Mouse (Mus musculus) kidney, embryonic 14.5 days (tissue): ENCODE measurements around the gene Ttll3. TPM values are rescaled to one million over a fixed set of nuclear protein-coding genes. Genes with fewer than 3 reads are reported as not detected.

Source experiments
- ATAC-seq: fragments of 200-750 bp; cut with Nextera tagmentation; 2 replicates; pipeline ENCODE4 v1.8.0; 2017; ENCODE audit warnings: moderate number of reproducible peaks, mild to moderate bottlenecking, moderate TSS enrichment, moderate library complexity; ENCODE audit not compliant: low FRiP score, low TSS enrichment
- H3K27ac ChIP-seq: fragments of 300-500 bp; sonication (generic); 2 replicates; pipeline ENCODE4 v1.5.1; 2014; ENCODE audit warnings: low read depth, mild to moderate bottlenecking, low read length, moderate library complexity, mixed read lengths
- H3K27me3 ChIP-seq: fragments of 300-500 bp; sonication (generic); 2 replicates; pipeline ENCODE4 v1.6.1; 2014; ENCODE audit warnings: mild to moderate bottlenecking, low read length; ENCODE audit not compliant: control insufficient read depth, insufficient read depth
- H3K36me3 ChIP-seq: fragments of 300-500 bp; sonication (generic); 2 replicates; pipeline ENCODE4 v1.6.1; 2014; ENCODE audit warnings: low read length, mixed read lengths; ENCODE audit not compliant: control insufficient read depth, insufficient read depth
- H3K4me1 ChIP-seq: fragments of 300-500 bp; sonication (generic); 2 replicates; pipeline ENCODE4 v1.6.1; 2014; ENCODE audit warnings: low read length, mixed read lengths; ENCODE audit not compliant: control insufficient read depth, insufficient read depth
- H3K4me2 ChIP-seq: fragments of 300-500 bp; sonication (generic); replicated peaks from 2 replicates; pipeline ENCODE4 v1.6.1; 2014; ENCODE audit warnings: low read depth, mild to moderate bottlenecking, low read length
- H3K4me3 ChIP-seq: fragments of 300-500 bp; sonication (generic); 2 replicates; pipeline ENCODE4 v1.5.1; 2014; ENCODE audit warnings: mild to moderate bottlenecking, low read length
- H3K9ac ChIP-seq: fragments of 300-500 bp; sonication (generic); 2 replicates; pipeline ENCODE4 v1.6.1; 2014; ENCODE audit warnings: low read depth, mild to moderate bottlenecking, low read length, moderate library complexity
- H3K9me3 ChIP-seq: fragments of 300-500 bp; sonication (generic); 2 replicates; pipeline ENCODE4 v1.6.1; 2016; ENCODE audit warnings: low read length; ENCODE audit not compliant: control insufficient read depth
- WGBS: fragments of 180-500 bp; shearing (Covaris S2); extraction: QIAGEN DNeasy Blood & Tissue Kit; methylation state at CpG from one replicate; pipeline ENCODE4 v1.1.7; 2014; 5-methylcytosine and 5-hydroxymethylcytosine counted together
- polyA plus RNA-seq: library from polyadenylated mRNA; unstranded; fragments of >200 nt; fragmentation: Nextera tagmentation; extraction: Ambion mirVana; gene quantifications from 2 replicates; pipeline ENCODE4 v1.2.1, GENCODE M21; 2014

Gene Ttll3
- polyA plus RNA-seq, 1 experiment from 2014 or later, result 2.0 TPM

DNA sequence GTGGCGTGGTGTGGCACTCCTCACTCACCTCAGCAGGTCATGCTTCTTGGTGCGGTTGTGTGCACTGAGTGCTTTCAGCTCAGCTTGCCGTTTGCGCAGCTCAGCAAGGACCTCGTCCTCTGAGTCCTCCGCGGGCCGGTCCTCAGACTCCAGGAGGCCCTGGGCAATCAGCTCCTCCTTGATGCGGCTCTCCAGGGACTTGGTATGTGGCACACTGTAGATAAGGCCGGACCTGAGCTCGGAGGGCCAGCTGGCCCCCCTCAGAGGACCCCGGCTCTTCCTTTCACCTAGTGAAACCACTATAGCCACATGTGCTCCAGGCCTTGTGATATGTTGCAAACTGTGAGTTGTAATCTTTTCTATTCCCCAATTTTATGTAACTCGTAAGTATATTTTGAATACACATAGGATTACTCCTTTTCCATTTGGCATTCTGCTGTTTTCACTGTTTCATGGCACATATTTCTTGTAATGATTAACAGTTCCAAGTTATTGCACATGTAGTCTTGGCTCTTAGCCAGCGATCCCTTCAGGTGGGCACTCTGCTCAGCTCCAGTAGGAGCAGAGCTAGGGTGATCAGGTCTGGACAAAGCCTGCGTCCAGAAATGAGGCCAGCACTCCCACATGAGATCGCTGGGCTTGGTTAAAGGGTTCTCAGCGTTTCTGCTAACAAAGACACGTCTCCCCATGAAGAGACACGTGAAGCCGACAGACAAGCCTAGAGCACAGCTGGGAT is 18.7 kb upstream of the Ttll3 start:
- Histone ChIP-seq H3K36me3 (peaks cover 76% of the 10 kb centered on the region), H3K4me1 (no peaks in the 10 kb centered on the region), H3K27me3 (no peaks in the 10 kb centered on the region), H3K4me3 (no peak overlapping the region), H3K9ac (no peak overlapping the region), H3K27ac (peak overlapping the region; percentile 65; the same call in 1 of the 2 replicates), H3K4me2 (no peak overlapping the region), H3K9me3 (no peaks in the 10 kb centered on the region)
- peak; percentile 60; the same call in 1 of the 2 replicates for ATAC-seq
- WGBS, result 80% methylated on average over 20 of the region's 20 CpGs

DNA sequence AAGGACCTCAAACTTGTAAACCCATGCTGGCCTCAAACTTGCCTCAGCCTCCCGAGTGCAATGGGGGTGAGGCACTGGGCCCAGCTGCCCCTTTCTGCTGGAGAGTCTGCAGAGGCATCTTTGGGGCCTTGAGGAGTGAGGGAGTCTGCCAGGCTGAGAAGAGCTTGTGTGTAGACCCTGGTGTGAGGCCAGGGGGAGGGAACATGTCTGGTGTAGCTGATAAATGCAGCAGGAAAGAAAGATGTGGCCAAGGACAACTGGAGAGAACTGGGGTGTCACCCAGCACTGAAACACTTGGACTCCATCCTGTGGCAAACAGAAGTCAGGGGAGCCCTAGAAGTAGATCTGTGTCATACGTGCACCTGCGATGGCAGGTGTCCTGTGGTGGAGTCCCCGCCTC is 15.6 kb upstream of the Ttll3 start:
- no peaks in the 10 kb centered on the region for H3K4me1 ChIP-seq
- H3K36me3 ChIP-seq, result peaks cover 71% of the 10 kb centered on the region
- 97% methylated on average over 4 of the region's 4 CpGs for WGBS

DNA sequence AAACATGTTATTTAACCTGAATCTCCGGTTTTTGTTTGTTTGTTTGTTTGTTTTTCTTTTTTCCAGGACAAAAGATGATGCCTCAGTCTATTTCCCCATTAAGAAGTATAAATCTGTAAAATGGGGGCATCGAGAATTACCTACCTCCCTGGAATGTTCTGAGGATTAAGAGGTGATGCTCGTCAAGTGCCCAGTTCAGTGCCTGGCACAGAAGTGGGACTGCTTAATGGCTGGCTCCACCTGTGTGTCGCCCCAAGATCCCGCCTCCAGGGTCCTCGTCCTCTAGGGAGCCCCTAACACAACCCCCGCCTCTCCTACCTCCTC is 11.9 kb upstream of the Ttll3 start:
- Histone ChIP-seq H3K4me1 (peaks cover 10% of the 10 kb centered on the region; the same call in 1 of the 2 replicates), H3K4me2 (peak overlapping the region; percentile 70), H3K9me3 (no peaks in the 10 kb centered on the region), H3K36me3 (peaks cover 55% of the 10 kb centered on the region), H3K9ac (peak overlapping the region; percentile 90), H3K4me3 (peak overlapping the region; percentile 99), H3K27ac (peak overlapping the region; percentile 93), H3K27me3 (no peaks in the 10 kb centered on the region)
- 11% methylated on average over 7 of the region's 7 CpGs for WGBS
- ATAC-seq, result no peak

More for the DNA sequence above, 15.6 kb upstream of the Ttll3 start:
- H3K9ac ChIP-seq, result no peak overlapping the region
- no peak overlapping the region for H3K27ac ChIP-seq
- H3K4me3 ChIP-seq, result no peak overlapping the region
- H3K27me3 ChIP-seq, result no peaks in the 10 kb centered on the region
- ATAC-seq, result no peak
- no peaks in the 10 kb centered on the region for H3K9me3 ChIP-seq
- H3K4me2 ChIP-seq, result no peak overlapping the region

DNA sequence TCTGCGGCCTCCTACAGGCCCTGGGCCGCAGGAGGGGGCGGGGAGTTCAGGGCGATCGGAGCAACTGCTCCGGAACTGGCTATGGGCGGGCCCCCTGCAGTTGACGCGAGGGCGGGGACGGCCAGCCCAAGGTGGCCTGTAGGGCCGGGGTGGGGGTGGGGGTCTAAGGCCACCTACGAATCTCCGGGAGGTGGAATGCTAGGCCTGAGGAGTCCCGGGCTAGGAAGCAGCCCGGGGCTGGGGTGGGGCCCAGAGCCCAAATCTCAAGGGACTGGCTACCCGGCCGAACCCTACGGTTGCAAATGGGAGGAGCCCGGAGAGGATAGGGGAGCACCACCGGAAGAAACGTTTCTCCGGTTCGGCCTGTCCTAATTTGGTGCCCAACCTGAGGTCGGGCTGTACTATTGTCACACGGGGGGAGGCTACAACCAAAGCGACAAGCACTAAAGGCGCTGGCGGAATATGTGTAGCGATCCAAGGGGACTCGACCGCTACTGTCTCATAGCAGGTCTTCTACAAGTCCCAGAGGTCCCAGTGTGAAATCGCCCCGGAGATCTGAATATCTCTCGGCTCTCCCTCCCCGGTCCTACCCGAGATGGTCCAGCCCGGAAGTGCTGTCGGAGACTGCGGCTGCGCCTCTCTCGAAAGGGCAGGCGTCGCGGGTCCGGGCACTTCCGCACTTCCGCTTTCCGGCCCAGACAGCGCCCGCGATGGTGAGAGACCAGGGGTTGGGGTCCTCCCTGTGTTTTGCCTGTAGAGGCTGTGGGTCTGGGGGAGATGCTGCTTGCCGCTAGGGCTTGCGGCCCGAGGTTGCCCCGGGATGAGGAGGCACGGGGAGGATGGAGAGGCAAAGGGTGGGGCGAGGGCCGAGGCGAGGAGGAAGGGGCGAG is 11.3 kb upstream of the Ttll3 start, which contains the start of the genes Tada3 and Arpc4:
Tada3 (minus strand) TSS at position 388 of the 890 bp plus-strand sequence.
Arpc4 (plus strand) TSS at position 620 of the 890 bp plus-strand sequence.
- peaks cover 55% of the 10 kb centered on the region for H3K36me3 ChIP-seq
- under 1% methylated on average over 60 of the region's 61 CpGs for WGBS
- H3K9me3 ChIP-seq, result no peaks in the 10 kb centered on the region
- H3K27me3 ChIP-seq, result no peaks in the 10 kb centered on the region
- H3K9ac ChIP-seq, result peak within 1 kb of the TSS; percentile 90
- H3K4me3 ChIP-seq, result peak within 1 kb of the TSS; percentile 99
- ATAC-seq, result peak; percentile 96
- peaks cover 10% of the 10 kb centered on the region; the same call in 1 of the 2 replicates for H3K4me1 ChIP-seq
- peak within 1 kb of the TSS; percentile 93 for H3K27ac ChIP-seq
- H3K4me2 ChIP-seq, result peak within 1 kb of the TSS; percentile 70

DNA sequence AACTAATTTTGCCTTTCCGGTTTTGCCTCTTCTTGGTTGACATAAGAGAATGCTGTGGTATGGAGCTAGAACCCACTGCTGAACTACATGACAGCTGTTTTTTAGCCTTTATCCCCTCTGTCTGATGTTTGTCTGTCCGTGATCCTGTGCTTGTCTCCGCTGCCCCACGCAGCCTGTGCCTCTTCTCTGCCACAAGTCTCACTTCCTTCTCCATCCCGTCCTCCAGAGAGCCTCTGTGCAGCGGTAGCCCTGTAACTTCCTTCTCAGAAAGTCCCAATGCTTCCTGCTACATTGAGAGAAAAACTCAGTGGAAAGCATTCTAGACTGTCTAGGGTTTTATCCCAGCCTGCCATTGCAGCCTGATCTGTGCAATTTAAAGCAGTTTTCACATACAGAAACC is 9.8 kb upstream of the Ttll3 start:
- ATAC-seq, result no peak

DNA sequence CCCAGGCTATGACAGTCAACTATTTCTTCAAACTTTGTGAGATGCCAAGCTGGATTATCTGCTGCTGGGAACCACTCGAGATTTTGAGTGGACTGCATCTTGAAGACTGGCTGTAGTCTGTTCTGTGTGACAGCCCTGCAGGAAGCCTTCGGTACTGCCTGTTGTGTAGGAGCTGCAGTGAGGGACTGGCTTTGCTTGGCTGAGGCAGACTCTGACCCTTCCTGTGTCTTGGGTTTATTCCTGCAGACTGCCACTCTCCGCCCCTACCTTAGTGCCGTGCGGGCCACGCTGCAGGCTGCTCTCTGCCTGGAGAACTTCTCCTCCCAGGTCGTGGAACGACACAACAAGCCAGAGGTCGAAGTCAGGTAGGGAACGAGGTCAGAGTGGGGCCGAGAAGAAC is 8.6 kb upstream of the Ttll3 start:
- Histone ChIP-seq H3K4me3 (no peak overlapping the region; the same call in 1 of the 2 replicates), H3K9ac (no peak overlapping the region), H3K36me3 (peaks cover 56% of the 10 kb centered on the region), H3K4me2 (no peak overlapping the region), H3K4me1 (peaks cover 10% of the 10 kb centered on the region; the same call in 1 of the 2 replicates), H3K27me3 (no peaks in the 10 kb centered on the region), H3K27ac (no peak overlapping the region), H3K9me3 (no peaks in the 10 kb centered on the region)
- WGBS, result 96% methylated on average over 11 of the region's 11 CpGs
- ATAC-seq, result no peak

More for the DNA sequence above, 9.8 kb upstream of the Ttll3 start:
- peak overlapping the region; percentile 70 for H3K4me2 ChIP-seq
- 80% methylated on average over 6 of the region's 6 CpGs for WGBS
- H3K4me1 ChIP-seq, result peaks cover 10% of the 10 kb centered on the region; the same call in 1 of the 2 replicates
- H3K9me3 ChIP-seq, result no peaks in the 10 kb centered on the region
- H3K27me3 ChIP-seq, result no peaks in the 10 kb centered on the region
- H3K36me3 ChIP-seq, result peaks cover 56% of the 10 kb centered on the region
- H3K27ac ChIP-seq, result no peak overlapping the region
- peak overlapping the region; percentile 99 for H3K4me3 ChIP-seq
- H3K9ac ChIP-seq, result peak overlapping the region; percentile 90

DNA sequence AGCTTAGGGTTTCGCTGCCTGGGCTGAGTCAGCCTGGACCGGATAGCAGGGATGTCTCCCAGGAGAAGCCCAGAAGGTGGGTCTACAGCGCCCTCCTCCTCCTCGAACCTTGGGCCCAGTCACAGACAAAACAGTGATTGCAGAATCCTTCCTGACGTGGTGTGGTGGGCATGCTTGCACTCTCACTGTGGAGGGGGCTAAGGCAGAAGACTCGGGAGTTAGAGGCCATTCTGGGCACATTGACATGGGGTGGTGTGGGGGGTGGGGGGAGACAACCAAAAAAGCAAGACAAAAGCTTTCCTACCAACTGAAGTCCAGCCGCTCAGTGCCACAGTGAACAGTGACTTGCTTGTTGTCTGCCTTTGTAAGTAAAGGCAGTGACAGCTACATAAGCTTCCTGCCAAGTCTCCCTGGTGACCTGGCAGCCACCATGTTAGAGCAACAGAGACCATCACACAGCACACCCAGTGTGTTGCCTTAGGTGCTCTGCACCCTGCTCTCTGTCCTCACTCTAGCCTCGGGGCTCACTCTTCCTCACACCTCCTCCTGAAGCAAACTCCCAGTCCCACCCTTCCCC is 4.6 kb upstream of the Ttll3 start:
- Histone ChIP-seq H3K4me3 (no peak overlapping the region), H3K27ac (no peak overlapping the region), H3K9me3 (no peaks in the 10 kb centered on the region), H3K4me2 (no peak overlapping the region), H3K36me3 (peaks cover 91% of the 10 kb centered on the region), H3K27me3 (no peaks in the 10 kb centered on the region), H3K9ac (no peak overlapping the region), H3K4me1 (peaks cover 1% of the 10 kb centered on the region; the same call in 1 of the 2 replicates)
- ATAC-seq, result no peak
- WGBS, result 94% methylated on average over 8 of the region's 8 CpGs

DNA sequence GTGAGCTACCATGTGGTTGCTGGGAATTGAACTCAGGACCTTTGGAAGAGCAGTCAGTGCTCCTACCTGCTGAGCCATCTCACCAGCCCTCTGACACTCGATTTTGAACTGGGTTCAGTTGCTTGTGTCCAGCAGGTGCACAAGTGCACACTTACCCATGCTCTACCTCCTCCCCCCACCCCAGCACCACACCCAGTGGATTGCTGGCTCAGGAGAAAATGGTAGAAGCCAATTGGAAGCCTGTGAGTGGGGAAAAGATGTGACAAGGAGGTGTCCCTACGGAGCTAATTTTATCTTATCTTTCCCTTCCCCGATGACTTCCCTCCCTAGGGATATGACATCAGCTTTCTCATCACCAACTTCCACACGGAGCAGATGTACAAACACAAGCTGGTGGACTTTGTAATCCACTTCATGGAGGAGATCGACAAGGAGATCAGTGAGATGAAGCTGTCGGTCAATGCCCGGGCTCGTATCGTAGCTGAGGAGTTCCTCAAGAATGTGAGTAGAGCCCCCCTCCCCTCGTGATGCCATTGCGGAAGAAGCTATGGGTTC is 3.8 kb upstream of the Ttll3 start:
- WGBS, result 87% methylated on average over 11 of the region's 11 CpGs
- H3K4me2 ChIP-seq, result no peak overlapping the region
- H3K4me3 ChIP-seq, result no peak overlapping the region
- H3K27ac ChIP-seq, result no peak overlapping the region
- no peaks in the 10 kb centered on the region for H3K9me3 ChIP-seq
- no peak overlapping the region for H3K9ac ChIP-seq
- no peaks in the 10 kb centered on the region for H3K4me1 ChIP-seq
- H3K27me3 ChIP-seq, result no peaks in the 10 kb centered on the region
- H3K36me3 ChIP-seq, result peaks cover 99% of the 10 kb centered on the region
- no peak for ATAC-seq
